Mouse (Mus musculus): ENCODE data around the gene Art4. TPM values are rescaled to one million over a fixed set of nuclear protein-coding genes. Genes with fewer than 3 reads are reported as not detected.

The Art4 gene
- total RNA-seq, 2 experiments from 2014 or later = 21.9 to 26.1 TPM

GRCm38 (mm10) chr6:136828681-136829080 lies 28.9 kb downstream of the Art4 start:
- no peak for DNase-seq
- intact Hi-C loops (cut with DNase I) = loop anchor here (10.0 kb wide), 1 partner anchor 1904 kb away; the partner anchor contains the start of gene Cdkn1b

GRCm38 (mm10) chr6:136827881-136828561 lies 29.5 kb downstream of the Art4 start, which contains the start of gene Wbp11:
Wbp11 (minus strand) TSS chr6:136828233.
- peak; percentile 94 to 95 for DNase-seq
- intact Hi-C loops (cut with DNase I) = loop anchor here (1.0 to 10.0 kb wide), 2 partner anchors 24 to 1903 kb away; partner anchors contain the start of genes Cdkn1b and Hist4h4

GRCm38 (mm10) chr6:136827516-136827880 lies 30.0 kb downstream of the Art4 start, which contains the start of gene BC049715:
BC049715 (plus strand) TSS chr6:136827626.
- intact Hi-C loops (cut with DNase I) = loop anchor here (1.0 to 10.0 kb wide), 2 partner anchors 23 to 1903 kb away; partner anchors contain the start of genes Cdkn1b and Hist4h4
- DNase-seq = no peak

- intact Hi-C loops (cut with DNase I) = loop anchor here (1.0 to 10.0 kb wide), 2 partner anchors 23 to 1902 kb away; partner anchors contain the start of genes Cdkn1b and Hist4h4
- no peak for DNase-seq
These were observed 30.4 kb downstream of the Art4 start for GRCm38 (mm10) chr6:136827116-136827515.

GRCm38 (mm10) chr6:136824987-136825386 lies 32.5 kb downstream of the Art4 start:
- no peak for DNase-seq
- intact Hi-C loops (cut with DNase I) = loop anchor here (10.0 kb wide), 1 partner anchor 1900 kb away; the partner anchor contains the start of gene Cdkn1b

GRCm38 (mm10) chr6:136821086-136821485 lies 36.4 kb downstream of the Art4 start:
- DNase-seq = no peak
- intact Hi-C loops (cut with DNase I) = loop anchor here (10.0 kb wide), 1 partner anchor 1896 kb away; the partner anchor contains the start of gene Cdkn1b

GRCm38 (mm10) chr6:136820381-136820780 lies 37.2 kb downstream of the Art4 start:
- DNase-seq = no peak
- intact Hi-C loops (cut with DNase I) = loop anchor here (10.0 kb wide), 1 partner anchor 1896 kb away; the partner anchor contains the start of gene Cdkn1b

- DNase-seq = no peak
- intact Hi-C loops (cut with DNase I) = no loop called here
These were observed 40.0 kb downstream of the Art4 start for GRCm38 (mm10) chr6:136817549-136817948.

- intact Hi-C loops (cut with DNase I) = no loop called here
- DNase-seq = no peak
These were observed 40.7 kb downstream of the Art4 start for GRCm38 (mm10) chr6:136816826-136817225.

- intact Hi-C loops (cut with DNase I) = no loop called here
- no peak for DNase-seq
These were observed 42.2 kb downstream of the Art4 start for GRCm38 (mm10) chr6:136815381-136815780.

- intact Hi-C loops (cut with DNase I) = no loop called here
- DNase-seq = no peak
These were observed 44.4 kb downstream of the Art4 start for GRCm38 (mm10) chr6:136813117-136813516.

GRCm38 (mm10) chr6:136811196-136811595 lies 46.3 kb downstream of the Art4 start:
- DNase-seq = no peak
- intact Hi-C loops (cut with DNase I) = no loop called here

- DNase-seq = no peak
- intact Hi-C loops (cut with DNase I) = no loop called here
These were observed 47.9 kb downstream of the Art4 start for GRCm38 (mm10) chr6:136809673-136810072.

GRCm38 (mm10) chr6:136809077-136809476 lies 48.5 kb downstream of the Art4 start:
- intact Hi-C loops (cut with DNase I) = no loop called here
- DNase-seq = peak; percentile 45 to 55

GRCm38 (mm10) chr6:136808631-136809046 lies 48.9 kb downstream of the Art4 start:
- DNase-seq = peak; percentile 38 to 58

GRCm38 (mm10) chr6:136808014-136808417 lies 49.5 kb downstream of the Art4 start, which contains the start of gene H2afj:
H2afj (plus strand) TSS chr6:136808244.
- DNase-seq = peak; percentile 98 to 99
- intact Hi-C loops (cut with DNase I) = no loop called here

More at GRCm38 (mm10) chr6:136808631-136809046, 48.9 kb downstream of the Art4 start:
- intact Hi-C loops (cut with DNase I) = no loop called here

- DNase-seq = no peak
- intact Hi-C loops (cut with DNase I) = no loop called here
These were observed 50.0 kb downstream of the Art4 start for GRCm38 (mm10) chr6:136807395-136808013.

GRCm38 (mm10) chr6:136806819-136807218 lies 50.7 kb downstream of the Art4 start:
- DNase-seq = no peak
- intact Hi-C loops (cut with DNase I) = no loop called here

GRCm38 (mm10) chr6:136805409-136805775 lies 52.1 kb downstream of the Art4 start:
- DNase-seq = no peak
- intact Hi-C loops (cut with DNase I) = no loop called here

- intact Hi-C loops (cut with DNase I) = loop anchor here (1.0 kb wide), 1 partner anchor 22 kb away; the partner anchor contains the start of gene BC049715
- no peak for DNase-seq
These were observed 52.7 kb downstream of the Art4 start for GRCm38 (mm10) chr6:136804705-136805408.
